Mouse (Mus musculus) bone marrow macrophage, adult 2 months (primary cell): ENCODE measurements around the gene Tpcn2.

ENCODE experiments used
- CTCF ChIP-seq: IDR thresholded peaks from 2 replicates; pipeline ENCODE4 v1.5.1; 2012; ENCODE audit warnings: low read depth, mild to moderate bottlenecking, low read length, moderate library complexity
- POLR2A ChIP-seq: IDR thresholded peaks from 2 replicates; pipeline ENCODE4 v1.6.1; 2012; ENCODE audit warnings: mild to moderate bottlenecking, low read depth, low read length, borderline replicate concordance

GRCm38 (mm10) chr7:145196340-145196739, 87.5 kb downstream of the Tpcn2 start:
- TF ChIP-seq POLR2A = no peak
- TF ChIP-seq CTCF = no peak
